Mouse (Mus musculus) C2C12 (cell line): ENCODE results near the gene Agap1. TPM values are rescaled to one million over a fixed set of nuclear protein-coding genes. Genes with fewer than 3 reads are reported as not detected.

Source experiments
- H3K27me3 ChIP-seq: one replicate; pipeline ENCODE4 v1.6.1; 2011; ENCODE audit not compliant: control insufficient read depth, insufficient read depth, insufficient read length
- H3K36me3 ChIP-seq: one replicate; pipeline ENCODE4 v1.6.1; 2011; ENCODE audit not compliant: control insufficient read depth, insufficient read depth
- H3K4me3 ChIP-seq: one replicate; pipeline ENCODE4 v1.5.1; 2011; ENCODE audit warnings: mild to moderate bottlenecking, control low read depth; ENCODE audit not compliant: poor library complexity, insufficient read depth, severe bottlenecking
- H3K79me2 ChIP-seq: one replicate; pipeline ENCODE4 v1.6.1; 2011; ENCODE audit not compliant: control insufficient read depth, insufficient read depth
- H3K79me3 ChIP-seq: one replicate; pipeline ENCODE4 v1.6.1; 2011; ENCODE audit warnings: low read depth, control low read depth
- H3ac ChIP-seq: one replicate; pipeline ENCODE3; 2011; ENCODE audit warnings: low read depth; ENCODE audit not compliant: control insufficient read depth, insufficient read length
- CEBPB ChIP-seq: IDR thresholded peaks from one replicate; pipeline ENCODE4 v1.6.1; 2011; ENCODE audit warnings: low read depth, mild to moderate bottlenecking, control low read depth, moderate library complexity
- CTCF ChIP-seq: IDR thresholded peaks from one replicate; pipeline ENCODE4 v1.5.1; 2011; ENCODE audit not compliant: control insufficient read depth, insufficient read depth, insufficient read length
- FOSL1 ChIP-seq: IDR thresholded peaks from one replicate; pipeline ENCODE4 v1.8.0; 2011; ENCODE audit warnings: mild to moderate bottlenecking, low read length; ENCODE audit not compliant: poor library complexity, insufficient read depth, severe bottlenecking
- MAX ChIP-seq: IDR thresholded peaks from one replicate; pipeline ENCODE4 v1.6.1; 2011; ENCODE audit warnings: mild to moderate bottlenecking, control low read depth
- MYOD1 ChIP-seq: IDR thresholded peaks from one replicate; pipeline ENCODE4 v1.6.1; 2011; ENCODE audit warnings: low read depth; ENCODE audit not compliant: control insufficient read depth, insufficient read length
- MYOG ChIP-seq: IDR thresholded peaks from one replicate; pipeline ENCODE4 v1.6.1; 2011; ENCODE audit not compliant: control insufficient read depth, insufficient read length; ENCODE audit errors: extremely low read depth
- USF1 ChIP-seq: IDR thresholded peaks from one replicate; pipeline ENCODE4 v1.6.1; 2011; ENCODE audit warnings: low read depth, mild to moderate bottlenecking, control low read depth, moderate library complexity
- polyA plus RNA-seq: library from polyadenylated mRNA; unstranded; fragments of >200 nt; fragmentation: generic; extraction: Trizol; gene quantifications from one replicate; pipeline ENCODE4 v1.2.1, GENCODE M21; 2012; ENCODE audit warnings: missing spikeins

The Agap1 gene
- polyA plus RNA-seq, 1 experiment: 14.0 TPM

DNA sequence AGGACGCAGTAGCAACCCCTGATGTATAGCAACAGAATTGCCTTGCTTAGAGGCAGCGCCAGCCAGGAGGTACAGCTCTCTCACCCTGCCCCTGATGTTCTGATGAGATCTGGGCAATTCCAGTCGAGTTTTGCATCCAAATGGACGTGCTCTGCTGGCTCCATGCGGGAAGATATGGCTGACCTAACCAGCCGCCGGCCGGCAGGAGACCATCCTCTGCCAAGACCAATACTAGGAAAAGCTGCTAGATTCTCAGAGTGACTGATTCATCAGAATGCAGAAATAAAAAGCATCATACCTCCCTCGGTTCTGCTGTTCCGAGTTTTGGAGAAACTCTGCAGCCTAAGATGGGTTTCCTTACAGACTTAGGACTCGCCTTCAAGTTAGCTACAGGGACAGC, 423.9 kb downstream of the Agap1 start:
- TF ChIP-seq FOSL1 (no peak), CEBPB (no peak), USF1 (no peak), CTCF (no peak)

DNA sequence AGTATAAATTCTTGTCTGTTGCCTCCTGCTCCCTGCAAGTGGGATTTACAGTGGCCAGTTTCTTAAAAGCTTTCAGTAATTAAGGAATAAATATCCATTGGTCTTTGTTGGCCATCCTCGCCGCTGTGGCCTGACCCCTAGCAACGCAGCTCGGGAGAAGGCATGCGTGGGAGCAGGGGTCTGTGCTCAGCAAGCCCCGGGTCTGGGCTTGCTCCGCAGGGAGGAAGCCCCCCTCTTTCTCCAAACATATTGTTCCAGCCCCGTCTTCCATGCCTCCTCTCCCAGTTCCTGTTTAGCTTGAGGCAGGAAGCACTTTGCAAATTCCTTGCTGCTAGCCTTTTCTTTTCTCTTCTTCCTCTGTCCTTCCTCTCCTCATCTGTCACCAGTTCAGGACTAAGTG, 425.6 kb downstream of the Agap1 start:
- no peak for TF ChIP-seq CEBPB
- no peak for TF ChIP-seq FOSL1
- TF ChIP-seq USF1: no peak
- no peak for TF ChIP-seq MAX
- TF ChIP-seq MYOG: no peak
- H3ac ChIP-seq: no peak overlapping the region
- H3K79me2 ChIP-seq: no peaks in the 10 kb centered on the region
- no peaks in the 10 kb centered on the region for H3K79me3 ChIP-seq
- H3K4me3 ChIP-seq: no peak overlapping the region
- H3K27me3 ChIP-seq: no peaks in the 10 kb centered on the region
- H3K36me3 ChIP-seq: no peaks in the 10 kb centered on the region

More for the DNA sequence above, 423.9 kb downstream of the Agap1 start:
- H3K79me3 ChIP-seq: no peaks in the 10 kb centered on the region
- no peak overlapping the region for H3ac ChIP-seq
- H3K36me3 ChIP-seq: no peaks in the 10 kb centered on the region
- no peak overlapping the region for H3K4me3 ChIP-seq
- H3K27me3 ChIP-seq: no peaks in the 10 kb centered on the region
- no peaks in the 10 kb centered on the region for H3K79me2 ChIP-seq

DNA sequence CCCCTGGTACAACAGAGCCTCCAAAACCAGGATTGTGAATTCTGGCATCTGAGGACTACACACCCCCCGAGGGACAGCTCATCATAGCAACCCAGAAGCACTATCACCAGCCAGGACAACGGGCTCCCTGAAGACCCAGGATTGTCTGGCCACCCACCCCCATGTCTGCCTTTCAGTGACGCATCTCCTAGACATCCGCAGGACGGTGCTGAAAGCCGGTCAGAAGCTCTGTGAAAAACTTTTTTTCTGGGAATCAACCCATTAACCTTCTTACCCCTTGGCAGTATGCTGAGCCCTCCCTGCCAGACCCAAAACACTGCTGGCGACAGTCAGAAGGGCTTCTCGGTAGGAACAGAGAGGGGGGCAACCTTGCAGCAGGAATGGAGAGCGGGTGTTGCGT, 426.2 kb downstream of the Agap1 start:
- H3K36me3 ChIP-seq: no peaks in the 10 kb centered on the region
- H3K79me2 ChIP-seq: no peaks in the 10 kb centered on the region
- H3ac ChIP-seq: no peak overlapping the region
- no peak overlapping the region for H3K4me3 ChIP-seq
- no peaks in the 10 kb centered on the region for H3K79me3 ChIP-seq
- TF ChIP-seq FOSL1: no peak
- no peak for TF ChIP-seq MYOD1
- no peak for TF ChIP-seq MAX
- no peak for TF ChIP-seq MYOG
- no peak for TF ChIP-seq CEBPB
- no peak for TF ChIP-seq USF1
- H3K27me3 ChIP-seq: no peaks in the 10 kb centered on the region

DNA sequence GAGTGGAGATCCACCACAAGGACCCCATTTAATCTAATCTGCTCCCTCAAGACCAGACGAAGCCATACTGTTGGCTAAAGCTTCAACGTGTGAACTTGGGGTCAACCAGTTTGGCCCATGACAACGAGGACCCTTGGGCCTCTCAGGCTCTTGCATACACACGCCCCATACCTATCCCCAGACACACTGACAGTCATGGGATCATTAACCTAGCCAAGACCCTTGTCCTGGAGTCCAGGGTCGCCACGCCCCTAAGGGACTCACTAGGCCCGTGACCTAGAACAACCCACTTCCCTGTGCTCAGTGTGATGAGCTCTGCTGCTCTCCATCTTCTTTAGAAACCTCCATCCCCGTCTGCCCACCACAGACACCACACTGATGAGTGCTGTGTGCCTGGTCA, 429.7 kb downstream of the Agap1 start:
- Histone ChIP-seq H3K27me3 (no peaks in the 10 kb centered on the region), H3K36me3 (no peaks in the 10 kb centered on the region), H3ac (no peak overlapping the region), H3K4me3 (no peak overlapping the region), H3K79me3 (no peaks in the 10 kb centered on the region), H3K79me2 (no peaks in the 10 kb centered on the region)
- TF ChIP-seq CTCF (no peak), MYOG (no peak), FOSL1 (no peak), USF1 (no peak), MYOD1 (no peak), MAX (no peak), CEBPB (no peak)

DNA sequence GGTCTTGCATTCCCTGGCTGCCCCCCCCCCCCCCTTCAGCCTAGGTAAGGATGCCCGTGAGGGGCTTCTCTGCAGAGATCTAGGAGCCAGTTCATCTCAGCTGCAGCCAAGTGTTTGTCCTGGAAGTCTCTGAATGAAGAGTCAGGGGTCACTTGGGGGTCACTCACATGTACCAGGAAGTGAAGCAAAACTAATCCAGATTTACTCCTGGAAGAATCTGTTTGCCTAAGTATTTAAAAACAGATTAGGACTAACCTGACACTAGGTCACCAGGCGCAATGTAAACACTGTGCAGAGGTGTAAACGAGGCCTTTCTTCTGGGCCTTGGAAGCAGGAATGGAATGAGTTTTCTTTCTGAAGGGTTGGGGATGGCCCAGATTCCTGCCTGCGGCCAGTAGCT, 431.1 kb downstream of the Agap1 start:
- Histone ChIP-seq H3ac (no peak overlapping the region), H3K79me2 (no peaks in the 10 kb centered on the region), H3K27me3 (no peaks in the 10 kb centered on the region), H3K79me3 (no peaks in the 10 kb centered on the region), H3K4me3 (no peak overlapping the region), H3K36me3 (no peaks in the 10 kb centered on the region)
- no peak for TF ChIP-seq MYOG
- no peak for TF ChIP-seq CEBPB
- TF ChIP-seq MAX: no peak
- no peak for TF ChIP-seq CTCF
- TF ChIP-seq FOSL1: no peak
- no peak for TF ChIP-seq MYOD1
- no peak for TF ChIP-seq USF1

DNA sequence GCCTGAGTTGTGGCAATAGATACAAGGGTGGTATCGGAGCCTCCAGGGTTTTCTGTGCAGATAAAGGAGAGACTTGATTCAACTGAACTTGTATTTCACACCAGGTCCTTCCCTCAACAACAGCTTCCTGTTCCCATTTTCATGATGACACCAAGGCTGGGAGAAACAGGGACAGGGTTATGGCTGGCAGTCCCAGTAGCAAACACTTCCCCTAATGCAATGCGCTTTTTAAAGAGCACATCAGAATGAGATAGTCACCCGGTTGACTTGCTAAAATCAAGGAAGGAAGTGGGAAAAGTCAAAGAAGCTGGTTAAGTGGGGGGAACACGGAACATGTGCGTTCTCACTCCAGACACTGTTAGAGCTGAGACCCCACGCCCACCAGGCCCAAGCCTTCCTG, 436.8 kb downstream of the Agap1 start:
- Histone ChIP-seq H3ac (no peak overlapping the region), H3K36me3 (no peaks in the 10 kb centered on the region), H3K4me3 (no peak overlapping the region), H3K79me2 (no peaks in the 10 kb centered on the region), H3K27me3 (no peaks in the 10 kb centered on the region), H3K79me3 (no peaks in the 10 kb centered on the region)
- no peak for TF ChIP-seq MAX

DNA sequence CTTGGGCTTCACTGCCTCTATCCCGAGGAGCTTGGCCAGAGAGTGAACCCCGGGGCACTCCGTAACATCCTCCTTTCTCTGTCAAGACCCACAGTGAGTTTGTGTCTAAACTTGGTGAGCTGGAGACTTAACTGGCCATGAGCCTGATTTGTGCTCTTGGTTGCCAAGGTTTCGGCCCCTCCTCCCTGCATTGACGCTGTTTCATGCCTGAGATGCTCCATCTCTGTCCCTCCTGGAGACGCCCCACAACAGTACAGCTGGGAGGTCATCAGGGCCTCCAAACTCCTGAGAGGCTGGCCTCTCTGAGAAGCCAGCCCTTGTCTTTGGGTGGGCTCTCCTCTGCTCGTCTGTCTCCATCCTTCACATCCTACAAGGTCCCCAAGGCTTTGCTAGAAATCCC, 437.7 kb downstream of the Agap1 start:
- H3ac ChIP-seq: no peak overlapping the region
- TF ChIP-seq MYOG (no peak), CTCF (no peak), MAX (no peak), CEBPB (no peak), MYOD1 (no peak), FOSL1 (no peak), USF1 (no peak)
- H3K4me3 ChIP-seq: no peak overlapping the region
- no peaks in the 10 kb centered on the region for H3K79me3 ChIP-seq
- no peaks in the 10 kb centered on the region for H3K79me2 ChIP-seq
- H3K27me3 ChIP-seq: no peaks in the 10 kb centered on the region
- no peaks in the 10 kb centered on the region for H3K36me3 ChIP-seq
